Mouse (Mus musculus) midbrain, postnatal 0 days (tissue): ENCODE measurements around the gene Syne2. TPM values are rescaled to one million over a fixed set of nuclear protein-coding genes. Genes with fewer than 3 reads are reported as not detected.

Experiments
- ATAC-seq: fragments of 200-750 bp; cut with Nextera tagmentation; 2 replicates; pipeline ENCODE4 v1.8.0; 2017; ENCODE audit warnings: moderate number of reproducible peaks, mild to moderate bottlenecking, moderate TSS enrichment, moderate library complexity; ENCODE audit not compliant: low FRiP score
- DNase-seq: peaks from one replicate; pipeline ENCODE4 v3.0.0-alpha.2; 2015; ENCODE audit warnings: low spot score
- H3K27ac ChIP-seq: fragments of 300-500 bp; sonication (generic); 2 replicates; pipeline ENCODE4 v1.5.1; 2014; ENCODE audit warnings: low read depth, mild to moderate bottlenecking, low read length, mixed read lengths
- H3K27me3 ChIP-seq: fragments of 300-500 bp; sonication (generic); 2 replicates; pipeline ENCODE4 v1.6.1; 2014; ENCODE audit warnings: low read length, control low read depth, mixed read lengths; ENCODE audit not compliant: insufficient read depth
- H3K36me3 ChIP-seq: fragments of 300-500 bp; sonication (generic); 2 replicates; pipeline ENCODE4 v1.6.1; 2014; ENCODE audit warnings: low read length, control low read depth, mixed read lengths; ENCODE audit not compliant: insufficient read depth
- H3K4me1 ChIP-seq: fragments of 300-500 bp; sonication (generic); 2 replicates; pipeline ENCODE4 v1.6.1; 2014; ENCODE audit warnings: mild to moderate bottlenecking, control low read depth, antibody characterized with exemption, low read length, mixed read lengths; ENCODE audit not compliant: insufficient read depth
- H3K4me2 ChIP-seq: fragments of 300-500 bp; sonication (generic); 2 replicates; pipeline ENCODE4 v1.6.1; 2014; ENCODE audit warnings: low read depth, mild to moderate bottlenecking, low read length, mixed read lengths; ENCODE audit not compliant: poor library complexity, severe bottlenecking
- H3K4me3 ChIP-seq: fragments of 300-500 bp; sonication (generic); 2 replicates; pipeline ENCODE4 v1.5.1; 2014; ENCODE audit warnings: low read depth, mild to moderate bottlenecking, low read length, moderate library complexity
- H3K9ac ChIP-seq: fragments of 300-500 bp; sonication (generic); replicated peaks from 2 replicates; pipeline ENCODE4 v1.6.1; 2014; ENCODE audit warnings: mild to moderate bottlenecking, low read length, moderate library complexity, mixed read lengths; ENCODE audit not compliant: poor library complexity, severe bottlenecking
- H3K9me3 ChIP-seq: fragments of 300-500 bp; sonication (generic); 2 replicates; pipeline ENCODE4 v1.6.1; 2016; ENCODE audit warnings: low read length, control low read depth
- CTCF ChIP-seq: IDR thresholded peaks from 2 replicates; pipeline ENCODE4 v1.5.1; 2016; ENCODE audit warnings: antibody characterized with exemption, mild to moderate bottlenecking
- WGBS: fragments of 180-500 bp; shearing (Covaris S2); extraction: QIAGEN DNeasy Blood & Tissue Kit; methylation state at CpG from one replicate; pipeline ENCODE4 v1.1.7; 2014; 5-methylcytosine and 5-hydroxymethylcytosine counted together
- polyA plus RNA-seq: library from polyadenylated mRNA; unstranded; fragments of >200 nt; fragmentation: Nextera tagmentation; extraction: Ambion mirVana; gene quantifications from 2 replicates; pipeline ENCODE4 v1.2.1, GENCODE M21; 2015
- total RNA-seq: library from RNA; depleted of rRNA; stranded (reverse); fragments of >200 nt; gene quantifications from 2 replicates; pipeline ENCODE4 v1.2.3, GENCODE M21; 2014

The Syne2 gene
- total and polyA plus RNA-seq, 2 experiments from 2014 or later, result 20.3 to 49.3 TPM

DNA sequence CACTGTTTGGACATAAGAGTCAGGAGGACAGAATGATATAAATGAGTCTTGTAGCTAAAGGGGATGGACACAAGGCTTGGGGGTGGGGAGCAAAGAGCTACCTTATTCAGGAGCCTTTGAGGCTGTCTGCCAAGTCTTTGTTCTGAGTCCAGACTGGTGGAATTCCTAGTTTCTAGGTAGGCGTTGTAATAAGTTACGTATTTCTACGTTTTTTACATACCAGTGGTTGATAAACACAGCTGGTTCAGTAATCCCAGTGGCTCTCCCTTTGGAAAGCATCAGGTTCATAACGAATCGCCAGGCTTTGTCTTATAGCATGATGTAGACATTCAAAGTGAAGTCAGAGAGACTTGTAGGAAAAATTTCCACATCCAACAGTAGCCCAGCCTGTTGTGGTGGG lies 161.1 kb downstream of the Syne2 start:
- Histone ChIP-seq H3K4me1 (no peaks in the 10 kb centered on the region), H3K36me3 (no peaks in the 10 kb centered on the region), H3K9ac (no peak overlapping the region), H3K4me2 (no peak overlapping the region), H3K27ac (no peak overlapping the region), H3K27me3 (no peaks in the 10 kb centered on the region), H3K4me3 (no peak overlapping the region), H3K9me3 (no peaks in the 10 kb centered on the region)
- WGBS, result 91% methylated on average over 5 of the region's 5 CpGs
- ATAC-seq (no peak), DNase-seq (no peak)
- TF ChIP-seq CTCF, result no peak

DNA sequence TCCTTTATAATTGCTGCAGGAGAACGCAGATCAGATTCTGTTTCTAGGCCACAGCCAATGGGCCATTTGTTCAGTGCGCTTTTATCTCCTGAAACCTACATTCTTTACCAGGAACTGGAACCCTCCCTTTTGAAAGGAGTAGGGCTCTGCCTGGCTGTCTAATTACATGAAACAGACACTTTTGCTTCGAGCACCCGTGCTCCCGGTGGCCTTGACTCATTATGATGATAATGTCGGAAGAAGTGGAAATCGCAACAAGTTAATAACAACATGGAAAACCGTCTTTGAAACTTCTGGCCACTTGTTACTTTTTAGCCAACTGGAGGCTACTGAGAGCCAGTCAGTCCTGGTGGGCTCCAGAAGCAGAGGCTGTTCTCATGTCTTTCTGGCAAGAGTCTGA lies 165.4 kb downstream of the Syne2 start:
- no peak for TF ChIP-seq CTCF
- 0 out of 2 replicates have a peak, but pooled peaks cover 3% of the 10 kb centered on the region for H3K36me3 ChIP-seq
- no peaks in the 10 kb centered on the region for H3K9me3 ChIP-seq
- WGBS, result 44% methylated on average over 8 of the region's 8 CpGs
- no peaks in the 10 kb centered on the region for H3K27me3 ChIP-seq
- H3K4me1 ChIP-seq, result no peaks in the 10 kb centered on the region
- no peak overlapping the region for H3K9ac ChIP-seq
- no peak overlapping the region for H3K4me3 ChIP-seq
- no peak overlapping the region for H3K4me2 ChIP-seq
- no peak for ATAC-seq
- no peak overlapping the region for H3K27ac ChIP-seq
- DNase-seq, result no peak

DNA sequence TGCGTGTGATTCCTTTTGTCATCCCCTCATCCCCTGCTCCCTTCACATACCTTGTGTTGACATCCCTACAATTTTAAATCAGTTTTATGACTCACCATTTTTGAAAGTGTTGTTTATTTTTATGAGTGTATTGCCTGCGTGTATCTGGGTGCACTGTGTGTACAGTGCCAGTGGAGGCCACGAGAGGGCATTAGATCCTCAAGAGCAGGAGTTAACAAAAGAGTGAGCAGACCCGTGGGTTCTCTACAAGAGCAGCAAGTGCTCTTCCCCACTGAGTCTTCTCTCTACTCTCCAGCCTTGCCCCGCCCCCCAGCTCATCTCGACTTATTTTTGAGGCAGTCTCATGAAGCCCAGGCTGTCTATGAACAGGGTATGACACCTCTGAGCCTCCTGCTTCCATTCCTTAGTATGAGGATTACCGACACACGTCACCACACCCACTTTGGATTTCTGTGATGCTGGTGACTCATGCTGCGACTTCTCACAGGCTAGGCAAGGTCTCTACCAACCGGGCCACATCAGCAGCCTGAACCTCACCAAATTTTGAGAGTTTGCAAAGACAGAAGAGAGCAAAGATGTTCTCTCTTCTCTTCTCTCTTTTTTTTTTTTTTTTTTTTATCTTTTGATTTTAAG lies 174.4 kb downstream of the Syne2 start:
- DNase-seq (no peak), ATAC-seq (no peak)
- Histone ChIP-seq H3K4me3 (no peak overlapping the region), H3K36me3 (peaks cover 8% of the 10 kb centered on the region; the same call in 1 of the 2 replicates), H3K27me3 (no peaks in the 10 kb centered on the region), H3K9ac (no peak overlapping the region), H3K4me1 (no peaks in the 10 kb centered on the region), H3K27ac (no peak overlapping the region), H3K9me3 (no peaks in the 10 kb centered on the region), H3K4me2 (no peak overlapping the region)
- WGBS, result 84% methylated on average over 10 of the region's 10 CpGs
- peak; percentile 48 for TF ChIP-seq CTCF

DNA sequence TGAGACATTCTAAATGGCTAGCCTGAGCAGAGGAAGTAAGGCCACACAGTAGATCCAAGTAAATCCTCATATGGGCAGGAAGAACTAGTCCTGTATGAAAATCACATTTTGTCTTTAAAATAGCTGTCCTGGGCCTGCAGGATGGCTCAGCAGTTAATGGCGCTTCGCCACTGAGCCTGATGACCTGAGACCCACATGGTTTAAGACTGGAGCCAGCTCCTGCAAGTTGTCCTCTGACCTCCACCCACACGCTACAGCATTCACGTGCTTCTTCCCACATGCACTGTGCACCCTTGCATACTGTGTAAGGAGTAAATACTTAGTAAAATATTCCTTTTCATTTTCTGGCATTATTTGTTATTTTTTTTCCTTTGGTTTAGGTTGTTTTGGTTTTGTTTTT lies 175.0 kb downstream of the Syne2 start:
- H3K9me3 ChIP-seq, result no peaks in the 10 kb centered on the region
- ATAC-seq, result no peak
- peaks cover 8% of the 10 kb centered on the region; the same call in 1 of the 2 replicates for H3K36me3 ChIP-seq
- no peak overlapping the region for H3K9ac ChIP-seq
- H3K4me1 ChIP-seq, result no peaks in the 10 kb centered on the region
- no peak overlapping the region for H3K4me2 ChIP-seq
- H3K27me3 ChIP-seq, result no peaks in the 10 kb centered on the region
- H3K4me3 ChIP-seq, result no peak overlapping the region
- TF ChIP-seq CTCF, result no peak
- no peak overlapping the region for H3K27ac ChIP-seq
- 96% methylated on average over 4 of the region's 4 CpGs for WGBS
- no peak for DNase-seq

DNA sequence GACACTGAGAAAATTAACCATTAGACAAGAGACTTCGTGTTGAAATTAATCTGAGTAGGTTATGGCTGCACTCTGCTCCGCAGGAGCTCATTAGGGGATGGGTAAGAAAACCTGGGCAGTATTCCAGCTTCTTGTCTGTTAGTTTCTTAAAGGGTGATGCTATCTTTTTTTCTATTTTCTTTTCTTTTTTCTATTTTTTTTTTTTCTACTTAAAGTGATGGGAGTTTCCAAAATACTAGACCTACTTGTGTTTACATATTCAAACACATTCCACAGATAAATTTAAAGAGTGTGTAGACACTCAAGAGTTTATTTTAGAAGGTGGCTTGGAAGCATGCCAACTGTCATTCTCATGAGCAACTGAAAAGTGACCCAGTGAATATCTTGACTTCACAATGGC lies 177.2 kb downstream of the Syne2 start:
- Histone ChIP-seq H3K36me3 (no peaks in the 10 kb centered on the region), H3K4me1 (no peaks in the 10 kb centered on the region), H3K9me3 (no peaks in the 10 kb centered on the region), H3K27ac (no peak overlapping the region), H3K9ac (no peak overlapping the region), H3K27me3 (no peaks in the 10 kb centered on the region), H3K4me3 (no peak overlapping the region), H3K4me2 (no peak overlapping the region)
- WGBS, result 53% methylated on average over 2 of the region's 2 CpGs
- no peak for TF ChIP-seq CTCF
- DNase-seq (peak; percentile 82), ATAC-seq (no peak)

DNA sequence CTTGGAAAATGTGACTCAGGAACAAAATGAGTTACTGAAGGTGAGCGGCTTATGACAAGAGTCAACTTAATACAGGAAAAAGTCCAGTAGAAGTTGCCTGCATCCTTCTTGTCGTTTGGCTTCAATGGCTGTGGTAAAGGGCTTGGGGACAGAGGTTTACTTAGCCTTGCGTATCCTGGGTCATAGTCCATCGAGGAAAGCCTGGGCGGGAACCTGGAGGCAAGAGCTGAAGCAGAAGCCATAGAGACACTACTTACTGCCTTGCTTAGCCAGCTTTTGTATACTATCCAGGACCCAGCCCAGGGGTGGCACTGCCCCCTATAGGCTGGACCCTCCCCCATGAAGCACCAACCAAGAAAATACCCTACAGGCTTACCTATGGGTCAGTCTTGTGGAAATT lies 179.6 kb downstream of the Syne2 start:
- Histone ChIP-seq H3K4me1 (no peaks in the 10 kb centered on the region), H3K4me2 (no peak overlapping the region), H3K9ac (no peak overlapping the region), H3K36me3 (no peaks in the 10 kb centered on the region), H3K27ac (no peak overlapping the region), H3K4me3 (no peak overlapping the region), H3K9me3 (no peaks in the 10 kb centered on the region), H3K27me3 (no peaks in the 10 kb centered on the region)
- no peak for DNase-seq
- WGBS, result 97% methylated on average over 5 of the region's 5 CpGs
- no peak for ATAC-seq
- TF ChIP-seq CTCF, result no peak
